Mouse (Mus musculus): Measurements from ENCODE around the gene Selenop. TPM values are rescaled to one million over a fixed set of nuclear protein-coding genes. Genes with fewer than 3 reads are reported as not detected.

The Selenop gene
- polyA plus RNA-seq, 1 experiment = 95.9 TPM

DNA sequence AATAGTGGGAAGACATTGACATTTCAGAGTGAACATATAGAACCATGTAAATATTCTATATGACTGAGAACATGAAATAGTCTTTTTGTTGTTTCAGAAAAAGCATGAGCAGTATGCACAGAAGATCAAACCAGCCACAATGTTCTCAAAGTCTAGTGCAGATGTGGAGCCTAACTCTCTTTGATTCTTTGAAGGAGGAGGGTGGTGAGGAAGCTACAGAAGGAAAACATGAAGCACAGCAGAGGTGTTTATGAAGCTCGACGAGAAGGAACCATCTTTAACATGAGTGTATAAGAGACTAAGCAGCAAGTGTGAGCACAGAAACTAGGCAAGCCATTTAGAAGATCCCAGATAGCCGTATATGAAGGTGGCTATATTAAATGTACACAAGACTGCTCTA is 41.5 kb downstream of the Selenop start:
- DNase-seq (ENCODE audit: low read depth) = no peak
- no peak for TF ChIP-seq POLR2A (IDR thresholded peaks at IDR 0.05; ENCODE audit: borderline replicate concordance, extremely low read depth, insufficient read depth, insufficient read length, poor library complexity, severe bottlenecking)
- TF ChIP-seq CTCF (IDR thresholded peaks at IDR 0.05; ENCODE audit: borderline replicate concordance, extremely low read depth, insufficient read depth, insufficient read length) = no peak

DNA sequence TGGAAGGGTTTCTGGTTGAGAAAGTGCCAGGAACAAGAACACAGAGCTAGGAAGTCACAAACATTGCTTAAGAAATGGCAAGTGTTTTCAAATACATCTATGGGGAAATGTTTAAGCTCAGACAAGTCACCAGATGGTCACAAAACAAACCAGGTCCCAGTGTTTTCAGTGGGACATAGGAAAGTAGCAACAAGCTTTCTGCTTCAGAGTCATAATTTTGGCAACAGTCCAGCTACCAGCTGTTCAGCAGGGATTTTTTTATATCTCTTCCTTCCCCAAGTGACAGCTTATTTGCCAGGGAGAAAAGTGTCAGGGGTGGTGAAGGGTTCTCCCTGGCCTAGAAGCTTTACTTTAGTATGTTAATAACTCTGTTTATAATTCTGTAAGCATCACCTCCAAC is 44.6 kb downstream of the Selenop start:
- no peak for TF ChIP-seq CTCF (IDR thresholded peaks at IDR 0.05; ENCODE audit: borderline replicate concordance, extremely low read depth, insufficient read depth, insufficient read length)
- TF ChIP-seq POLR2A (IDR thresholded peaks at IDR 0.05; ENCODE audit: borderline replicate concordance, extremely low read depth, insufficient read depth, insufficient read length, poor library complexity, severe bottlenecking) = no peak
- peak; percentile 56 for DNase-seq (ENCODE audit: low read depth)

DNA sequence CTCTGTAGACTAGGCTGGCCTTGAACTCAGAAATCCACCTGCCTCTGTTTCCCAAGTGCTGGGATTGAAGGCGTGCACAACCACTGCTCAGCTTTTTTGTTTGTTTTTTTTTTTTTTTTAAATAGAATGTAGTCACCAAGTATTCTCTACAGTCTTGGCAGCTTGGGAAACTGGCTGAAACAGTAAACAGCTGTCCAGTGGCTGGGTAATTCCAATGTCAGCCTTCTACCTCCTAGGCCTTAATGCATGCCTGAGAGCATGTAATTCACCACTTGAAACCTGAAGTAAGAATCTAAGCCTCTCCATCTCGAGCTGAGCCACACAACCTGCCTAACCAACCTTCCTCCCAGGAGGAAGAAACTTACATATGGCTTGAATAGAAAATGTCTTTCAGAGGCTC is 48.3 kb downstream of the Selenop start:
- no peak for DNase-seq (ENCODE audit: low read depth)
- no peak for TF ChIP-seq POLR2A (IDR thresholded peaks at IDR 0.05; ENCODE audit: borderline replicate concordance, extremely low read depth, insufficient read depth, insufficient read length, poor library complexity, severe bottlenecking)
- no peak for TF ChIP-seq CTCF (IDR thresholded peaks at IDR 0.05; ENCODE audit: borderline replicate concordance, extremely low read depth, insufficient read depth, insufficient read length)

DNA sequence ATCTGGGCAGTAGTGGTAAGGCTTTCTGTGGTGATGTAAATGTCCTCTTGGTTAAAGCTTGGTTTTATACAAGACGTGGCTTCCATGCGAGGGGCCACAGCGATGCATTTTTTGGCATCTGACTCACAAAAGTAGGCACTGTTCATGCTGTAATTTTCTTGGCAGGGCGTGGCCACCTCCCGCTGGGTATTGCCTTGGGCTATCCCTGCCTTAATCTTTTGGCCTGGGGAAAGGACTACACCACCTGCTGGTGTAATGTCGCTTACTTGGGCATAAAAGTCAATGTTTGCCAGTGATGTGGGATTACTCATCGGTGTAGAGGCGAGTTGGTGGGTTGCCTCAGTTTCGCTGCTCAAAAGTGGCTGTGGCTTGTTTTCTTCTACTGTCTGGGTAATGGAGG is 51.6 kb downstream of the Selenop start:
- no peak for TF ChIP-seq CTCF (IDR thresholded peaks at IDR 0.05; ENCODE audit: borderline replicate concordance, extremely low read depth, insufficient read depth, insufficient read length)
- TF ChIP-seq POLR2A (IDR thresholded peaks at IDR 0.05; ENCODE audit: borderline replicate concordance, extremely low read depth, insufficient read depth, insufficient read length, poor library complexity, severe bottlenecking) = no peak
- no peak for DNase-seq (ENCODE audit: low read depth)

DNA sequence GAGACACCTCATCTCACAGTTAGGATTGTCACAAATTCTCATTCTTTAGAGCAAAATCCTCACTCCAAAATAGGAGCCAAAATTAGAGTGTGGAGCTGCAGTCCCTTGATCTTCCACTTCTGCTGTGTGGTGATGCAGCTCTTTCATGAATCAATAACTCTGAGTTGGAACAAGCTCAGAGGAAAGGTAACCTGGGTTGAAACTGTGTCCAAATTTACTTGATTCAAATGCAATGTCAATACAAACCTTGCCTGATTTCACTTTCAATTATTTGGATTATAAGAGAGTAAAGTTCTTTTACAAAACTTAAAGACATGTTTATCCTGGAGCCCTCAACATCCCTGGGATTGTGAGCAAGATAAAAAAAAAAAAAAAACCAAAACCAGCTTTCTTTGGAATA is 54.7 kb downstream of the Selenop start:
- TF ChIP-seq CTCF (IDR thresholded peaks at IDR 0.05; ENCODE audit: borderline replicate concordance, extremely low read depth, insufficient read depth, insufficient read length) (no peak), POLR2A (IDR thresholded peaks at IDR 0.05; ENCODE audit: borderline replicate concordance, extremely low read depth, insufficient read depth, insufficient read length, poor library complexity, severe bottlenecking) (no peak)
- DNase-seq (ENCODE audit: low read depth) = no peak

Other genes with a start within 250 kb of the Selenop start
- 0.38 and 1.2 TPM in 2 replicates for gene Ccdc152, start 35.0 kb downstream of the Selenop start, polyA plus RNA-seq (2012; rRNA removed)

Measured in brain, embryonic 14.5 days (tissue).